Mouse (Mus musculus): ENCODE measurements around the gene Frg2f1.

DNA sequence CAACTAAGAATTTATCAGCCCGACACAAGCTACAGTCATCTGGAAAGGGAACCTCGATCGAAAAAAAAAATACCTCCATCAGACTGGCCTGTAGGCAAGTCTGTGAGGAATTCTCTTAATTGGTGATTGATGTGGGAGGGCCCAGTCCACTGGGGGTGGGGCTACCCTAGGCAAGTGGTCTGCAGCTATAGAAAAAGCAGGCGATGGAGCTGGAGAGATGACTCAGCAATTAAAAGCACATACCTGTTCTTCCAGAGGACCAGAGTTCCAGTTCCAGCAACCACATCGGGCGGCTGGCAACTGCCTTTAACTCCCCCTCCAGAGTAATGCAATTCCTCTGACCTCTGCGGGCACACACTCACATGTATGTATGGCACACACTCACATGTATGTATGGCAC lies 54.4 kb downstream of the Frg2f1 start:
- TF ChIP-seq CTCF (IDR thresholded peaks at IDR 0.05; ENCODE audit: low read depth, low read length), result no peak
- no peak for TF ChIP-seq POLR2A (IDR thresholded peaks at IDR 0.05; ENCODE audit: borderline replicate concordance, low read depth, low read length)
